Mouse (Mus musculus): Measurements from ENCODE around the gene Mpig6b. TPM values are rescaled to one million over a fixed set of nuclear protein-coding genes. Genes with fewer than 3 reads are reported as not detected.

Mpig6b gene
- polyA plus RNA-seq, 1 experiment from 2014 or later, result 0.89 TPM

DNA sequence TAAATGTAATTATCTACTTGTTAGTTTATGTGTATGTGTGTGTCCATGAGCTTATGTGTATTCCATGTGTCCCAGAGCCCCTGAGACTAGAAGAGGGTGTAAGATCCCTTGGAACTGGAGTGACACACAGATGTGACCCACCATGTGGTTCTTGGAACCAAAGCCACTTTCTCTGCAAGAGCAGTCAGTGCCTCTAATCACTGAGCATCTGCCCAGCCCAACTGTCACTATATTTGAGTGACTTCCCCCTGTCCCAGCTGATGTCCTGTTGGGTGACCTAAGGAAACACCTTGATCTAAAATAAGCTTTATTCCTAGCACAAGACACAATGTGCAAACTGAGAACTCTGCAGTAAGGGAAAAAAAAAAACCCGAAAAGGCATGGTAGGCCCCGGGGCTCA lies 37.7 kb downstream of the Mpig6b start:
- 71% methylated on average over 2 of the region's 2 CpGs for WGBS

GRCm38 (mm10) chr17:35027277-35028068 lies 38.5 kb downstream of the Mpig6b start, which contains the start of gene Sapcd1:
TSS of gene Sapcd1 (minus strand) at chr17:35028016.
- Histone ChIP-seq H3K4me1 (peaks cover 37% of the 10 kb centered on the region), H3K9me3 (no peaks in the 10 kb centered on the region), H3K9ac (peak within 1 kb of the TSS; percentile 64), H3K36me3 (no peaks in the 10 kb centered on the region), H3K27ac (peak within 1 kb of the TSS; percentile 87), H3K4me2 (peak within 1 kb of the TSS; percentile 45), H3K4me3 (peak within 1 kb of the TSS; percentile 25), H3K27me3 (no peaks in the 10 kb centered on the region)
- ATAC-seq (ENCODE audit: insufficient number of reproducible peaks, insufficient read depth, low FRiP score, low TSS enrichment, low read depth), result peak; percentile 28; the same call in 1 of the 2 replicates
- WGBS, result 33% methylated on average over 13 of the region's 13 CpGs

More for the DNA sequence above, 37.7 kb downstream of the Mpig6b start:
- Histone ChIP-seq H3K4me2 (no peak overlapping the region), H3K9ac (no peak overlapping the region), H3K27me3 (no peaks in the 10 kb centered on the region), H3K4me3 (no peak overlapping the region), H3K36me3 (no peaks in the 10 kb centered on the region), H3K9me3 (no peaks in the 10 kb centered on the region), H3K27ac (no peak overlapping the region), H3K4me1 (peaks cover 37% of the 10 kb centered on the region)
- ATAC-seq (ENCODE audit: insufficient number of reproducible peaks, insufficient read depth, low FRiP score, low TSS enrichment, low read depth), result no peak

- Histone ChIP-seq H3K27ac (peak overlapping the region; percentile 87), H3K4me3 (no peak overlapping the region), H3K27me3 (no peaks in the 10 kb centered on the region), H3K9me3 (no peaks in the 10 kb centered on the region), H3K36me3 (no peaks in the 10 kb centered on the region), H3K4me2 (peak overlapping the region; percentile 24), H3K9ac (peak overlapping the region; percentile 44; the same call in 1 of the 2 replicates), H3K4me1 (peaks cover 44% of the 10 kb centered on the region)
- no peak for ATAC-seq (ENCODE audit: insufficient number of reproducible peaks, insufficient read depth, low FRiP score, low TSS enrichment, low read depth)
- WGBS, result 77% methylated on average over 5 of the region's 5 CpGs
Measured at GRCm38 (mm10) chr17:35026206-35026605, 39.8 kb downstream of the Mpig6b start.

DNA sequence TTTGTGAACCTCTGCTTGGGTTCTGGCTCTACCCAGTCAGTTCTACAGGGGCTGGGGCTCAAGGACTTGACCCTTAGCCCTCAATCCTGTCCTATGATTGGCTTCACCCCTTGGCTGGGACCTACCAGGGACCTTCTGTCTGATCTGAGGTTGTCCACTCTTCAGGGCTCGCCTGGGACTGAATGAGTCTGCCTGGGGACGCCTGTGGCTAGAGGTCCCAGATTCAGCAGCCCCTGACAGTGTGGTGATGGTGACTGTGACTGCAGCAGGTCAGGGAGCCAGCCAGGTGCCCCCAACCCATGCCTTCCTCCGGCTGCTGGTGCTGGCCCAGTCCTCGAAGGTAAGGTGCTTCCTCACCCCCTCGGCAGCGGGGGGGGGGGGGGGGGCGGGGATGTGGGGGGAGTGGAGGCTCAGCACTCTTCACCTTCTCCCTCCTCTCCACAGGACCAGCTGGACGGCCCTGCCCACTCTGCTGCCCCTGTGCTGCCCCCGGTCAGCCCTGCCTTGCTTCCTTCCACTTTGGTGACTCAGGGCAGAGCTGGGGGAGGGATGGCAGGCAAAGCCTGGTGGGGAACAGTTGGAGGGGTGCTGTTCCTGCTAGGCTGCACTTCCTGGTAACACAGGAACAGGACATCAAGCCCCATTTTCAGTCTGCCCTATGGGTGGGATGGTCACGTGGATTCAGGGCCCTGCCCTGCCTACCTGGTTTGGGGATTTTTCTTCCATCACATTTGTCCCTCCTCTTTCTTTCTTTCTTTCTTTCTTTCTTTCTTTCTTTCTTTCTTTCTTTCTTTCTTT lies 41.1 kb downstream of the Mpig6b start:
- Histone ChIP-seq H3K4me3 (no peak overlapping the region), H3K27me3 (no peaks in the 10 kb centered on the region), H3K27ac (no peak overlapping the region), H3K9me3 (no peaks in the 10 kb centered on the region), H3K4me2 (no peak overlapping the region), H3K9ac (peak overlapping the region; percentile 44; the same call in 1 of the 2 replicates), H3K4me1 (peaks cover 48% of the 10 kb centered on the region), H3K36me3 (no peaks in the 10 kb centered on the region)
- no peak for ATAC-seq (ENCODE audit: insufficient number of reproducible peaks, insufficient read depth, low FRiP score, low TSS enrichment, low read depth)
- WGBS, result 65% methylated on average over 9 of the region's 10 CpGs

GRCm38 (mm10) chr17:35024261-35024660 lies 41.7 kb downstream of the Mpig6b start:
- whole genome bisulfite sequencing, result 72% methylated on average over 13 of the region's 13 CpGs
- Histone ChIP-seq H3K27ac (no peak overlapping the region), H3K4me2 (no peak overlapping the region), H3K27me3 (no peaks in the 10 kb centered on the region), H3K9me3 (no peaks in the 10 kb centered on the region), H3K4me3 (no peak overlapping the region), H3K4me1 (peaks cover 42% of the 10 kb centered on the region), H3K9ac (peak overlapping the region; percentile 44; the same call in 1 of the 2 replicates), H3K36me3 (no peaks in the 10 kb centered on the region)
- no peak for ATAC-seq (ENCODE audit: insufficient number of reproducible peaks, insufficient read depth, low FRiP score, low TSS enrichment, low read depth)

DNA sequence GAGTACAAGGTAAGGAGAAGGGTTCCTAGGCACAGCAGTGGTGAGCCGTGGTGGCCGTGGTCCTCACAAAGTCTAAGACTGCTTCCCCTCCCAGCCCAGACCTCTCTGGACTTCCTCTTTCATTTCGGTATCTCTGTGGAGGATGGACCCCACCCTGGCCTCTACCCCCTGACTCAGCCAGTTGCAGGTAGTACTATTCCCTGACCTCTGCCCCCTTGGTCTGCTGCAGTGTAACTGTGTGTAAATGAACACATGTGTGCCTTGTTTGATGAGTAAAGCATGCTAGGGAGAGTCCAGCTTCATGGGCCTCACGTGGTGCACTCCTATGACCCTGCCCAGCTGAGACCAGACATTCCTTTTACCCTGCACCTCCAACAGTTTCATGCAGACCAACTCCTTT lies 42.2 kb downstream of the Mpig6b start:
- H3K36me3 ChIP-seq, result no peaks in the 10 kb centered on the region
- H3K9me3 ChIP-seq, result no peaks in the 10 kb centered on the region
- H3K27me3 ChIP-seq, result no peaks in the 10 kb centered on the region
- no peak overlapping the region for H3K4me3 ChIP-seq
- no peak for ATAC-seq (ENCODE audit: insufficient number of reproducible peaks, insufficient read depth, low FRiP score, low TSS enrichment, low read depth)
- peak overlapping the region; percentile 44; the same call in 1 of the 2 replicates for H3K9ac ChIP-seq
- H3K4me1 ChIP-seq, result peaks cover 42% of the 10 kb centered on the region
- H3K4me2 ChIP-seq, result no peak overlapping the region
- no peak overlapping the region for H3K27ac ChIP-seq
- 57% methylated on average over 4 of the region's 4 CpGs for WGBS

DNA sequence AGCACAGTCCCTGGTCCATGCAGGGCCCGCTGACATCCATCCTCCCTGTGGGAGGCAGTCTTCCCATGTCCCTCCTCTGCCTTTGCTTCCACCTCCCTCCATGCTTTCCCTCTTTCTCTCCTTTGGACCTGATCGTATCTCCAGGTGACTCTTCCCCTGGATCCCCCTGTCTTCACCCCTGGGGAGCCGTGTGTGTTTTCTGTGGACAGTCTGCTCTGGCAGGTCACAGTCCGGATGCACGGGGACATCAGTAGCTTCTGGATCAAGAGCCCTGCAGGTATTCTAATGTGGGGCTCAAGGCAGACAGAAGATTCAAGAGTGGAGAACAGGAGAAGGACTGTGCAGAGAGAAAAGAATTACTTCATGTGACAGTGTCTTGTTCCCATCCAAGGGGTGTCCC lies 42.8 kb downstream of the Mpig6b start:
- no peak overlapping the region for H3K4me3 ChIP-seq
- H3K4me1 ChIP-seq, result peaks cover 42% of the 10 kb centered on the region
- no peaks in the 10 kb centered on the region for H3K27me3 ChIP-seq
- no peak overlapping the region for H3K4me2 ChIP-seq
- 0 out of 2 replicates have a peak overlapping the region, but pooled peaks have one; percentile 49 for H3K9ac ChIP-seq
- 76% methylated on average over 5 of the region's 5 CpGs for WGBS
- no peak for ATAC-seq (ENCODE audit: insufficient number of reproducible peaks, insufficient read depth, low FRiP score, low TSS enrichment, low read depth)
- H3K27ac ChIP-seq, result no peak overlapping the region
- 0 out of 2 replicates have a peak, but pooled peaks cover 4% of the 10 kb centered on the region for H3K36me3 ChIP-seq
- no peaks in the 10 kb centered on the region for H3K9me3 ChIP-seq

DNA sequence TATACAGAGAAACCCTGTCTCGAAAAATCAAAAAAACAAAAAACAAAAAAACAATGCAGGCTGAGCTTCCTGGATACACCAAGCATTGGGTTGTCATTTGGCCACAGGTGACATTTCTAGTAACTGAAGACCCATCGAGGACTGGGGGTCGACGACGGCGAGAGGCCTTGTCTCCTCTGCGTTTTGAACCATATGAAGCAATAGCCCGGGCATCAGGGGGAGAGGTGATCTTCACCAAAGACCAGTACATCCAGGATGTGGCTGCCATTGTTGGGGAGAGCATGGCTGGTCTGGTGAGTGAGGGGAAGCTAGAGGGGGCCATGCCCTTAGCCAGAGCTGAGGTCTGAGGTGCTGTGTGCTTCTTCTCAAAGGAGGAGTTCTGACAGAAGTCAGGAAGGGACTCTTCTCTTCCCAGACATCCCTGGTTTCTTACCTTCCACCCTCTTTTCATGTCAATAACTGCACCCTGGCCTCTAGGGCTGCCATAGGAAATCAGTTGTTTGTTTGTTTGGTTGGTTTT lies 43.4 kb downstream of the Mpig6b start:
- peaks cover 39% of the 10 kb centered on the region for H3K4me1 ChIP-seq
- ATAC-seq (ENCODE audit: insufficient number of reproducible peaks, insufficient read depth, low FRiP score, low TSS enrichment, low read depth), result no peak
- no peaks in the 10 kb centered on the region for H3K9me3 ChIP-seq
- no peak overlapping the region for H3K4me2 ChIP-seq
- no peak overlapping the region for H3K27ac ChIP-seq
- H3K9ac ChIP-seq, result no peak overlapping the region
- H3K4me3 ChIP-seq, result no peak overlapping the region
- 91% methylated on average over 8 of the region's 8 CpGs for WGBS
- H3K36me3 ChIP-seq, result 0 out of 2 replicates have a peak, but pooled peaks cover 6% of the 10 kb centered on the region
- no peaks in the 10 kb centered on the region for H3K27me3 ChIP-seq

DNA sequence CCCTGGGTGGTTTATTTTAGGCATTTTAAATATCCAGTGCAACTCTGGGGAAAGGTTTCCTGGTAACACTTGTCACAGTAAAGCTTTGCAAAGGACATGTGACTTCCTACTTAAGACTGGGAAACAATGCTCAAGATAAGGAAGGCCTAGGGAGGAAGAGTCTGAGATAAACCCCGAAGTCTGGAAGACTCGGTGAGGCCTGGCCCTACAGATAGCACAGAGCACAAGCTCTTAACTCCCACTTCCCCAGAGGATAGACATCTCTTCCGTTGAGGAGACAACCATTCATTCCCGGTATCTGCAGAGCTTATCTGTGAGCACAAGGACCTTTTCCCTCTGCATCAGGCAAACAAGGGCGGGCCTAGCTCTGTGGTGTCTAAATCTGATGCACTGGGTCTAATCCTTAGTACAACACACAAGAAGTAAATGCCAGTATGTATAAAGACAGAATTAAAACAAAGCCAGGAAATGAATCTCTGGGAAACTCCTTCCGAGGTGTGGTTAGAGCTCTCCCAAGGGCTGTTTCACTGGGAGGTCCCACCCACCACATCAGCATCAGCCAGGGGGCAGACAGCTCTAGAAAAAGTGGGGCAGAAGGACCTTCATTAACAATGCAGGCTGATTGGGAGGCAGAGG lies 44.0 kb downstream of the Mpig6b start:
- Histone ChIP-seq H3K4me2 (no peak overlapping the region), H3K9me3 (no peaks in the 10 kb centered on the region), H3K9ac (no peak overlapping the region), H3K27ac (peak overlapping the region; percentile 28; the same call in 1 of the 2 replicates), H3K4me1 (peaks cover 34% of the 10 kb centered on the region), H3K36me3 (peaks cover 10% of the 10 kb centered on the region), H3K27me3 (no peaks in the 10 kb centered on the region), H3K4me3 (no peak overlapping the region)
- WGBS, result 67% methylated on average over 6 of the region's 6 CpGs
- no peak for ATAC-seq (ENCODE audit: insufficient number of reproducible peaks, insufficient read depth, low FRiP score, low TSS enrichment, low read depth)

DNA sequence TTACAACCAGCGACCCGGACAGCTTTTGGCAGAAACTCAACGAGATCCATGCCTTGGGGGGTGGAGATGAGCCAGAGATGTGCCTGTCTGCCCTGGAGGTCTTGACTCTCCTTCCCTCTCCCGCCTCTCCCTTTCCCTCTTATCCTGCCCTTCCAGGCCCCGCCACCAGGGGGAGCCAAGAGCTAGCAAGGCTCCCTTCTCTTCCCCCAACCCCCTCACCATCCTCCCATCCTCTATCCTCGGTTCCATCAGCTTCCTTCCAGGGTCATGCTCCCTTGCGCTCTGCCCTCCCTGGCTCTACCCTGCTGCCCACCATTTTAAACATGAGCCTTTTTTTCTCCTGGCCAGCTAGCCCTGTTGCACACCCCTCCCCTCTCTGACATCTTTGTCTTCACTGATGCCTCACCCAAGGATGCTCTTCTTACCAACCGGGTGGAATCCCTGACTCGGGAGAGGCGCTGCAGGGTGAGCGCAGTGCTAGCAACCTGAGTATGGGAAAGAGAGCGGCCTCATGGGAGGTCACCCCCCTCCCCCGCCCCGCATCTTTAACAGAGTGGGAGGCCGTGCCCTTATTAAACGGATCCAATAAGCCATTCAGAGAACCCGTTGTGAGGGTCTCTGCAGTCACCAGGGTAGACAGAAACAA lies 44.7 kb downstream of the Mpig6b start:
- no peak for ATAC-seq (ENCODE audit: insufficient number of reproducible peaks, insufficient read depth, low FRiP score, low TSS enrichment, low read depth)
- Histone ChIP-seq H3K9ac (peak overlapping the region; percentile 47; the same call in 1 of the 2 replicates), H3K4me2 (peak overlapping the region; percentile 42), H3K9me3 (no peaks in the 10 kb centered on the region), H3K4me1 (peaks cover 34% of the 10 kb centered on the region), H3K36me3 (peaks cover 17% of the 10 kb centered on the region), H3K4me3 (no peak overlapping the region), H3K27ac (no peak overlapping the region), H3K27me3 (no peaks in the 10 kb centered on the region)
- WGBS, result 6% methylated on average over 17 of the region's 17 CpGs

DNA sequence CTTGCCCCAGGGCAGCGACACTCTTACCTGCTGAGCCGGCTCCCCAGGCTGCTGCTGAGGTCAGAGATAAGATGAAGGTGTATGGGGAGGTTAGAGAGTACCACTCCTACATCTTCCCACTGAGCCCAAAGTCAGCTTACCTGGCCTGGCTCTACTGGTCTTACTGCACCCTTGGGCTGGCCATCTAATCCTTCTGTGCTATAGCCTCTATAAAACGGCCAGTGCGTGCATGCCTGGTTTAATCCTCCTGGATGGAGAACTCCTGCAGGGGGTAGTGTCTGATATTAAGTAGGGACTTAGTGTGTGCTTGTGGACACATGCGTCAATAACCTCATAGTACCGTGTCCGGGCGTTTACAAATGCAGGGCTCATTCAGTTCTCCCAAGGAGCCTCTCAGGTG lies 45.4 kb downstream of the Mpig6b start:
- Histone ChIP-seq H3K4me1 (peaks cover 30% of the 10 kb centered on the region), H3K9me3 (no peaks in the 10 kb centered on the region), H3K27ac (no peak overlapping the region), H3K4me2 (no peak overlapping the region), H3K9ac (0 out of 2 replicates have a peak overlapping the region, but pooled peaks have one; percentile 47), H3K4me3 (no peak overlapping the region), H3K27me3 (no peaks in the 10 kb centered on the region), H3K36me3 (peaks cover 24% of the 10 kb centered on the region)
- 83% methylated on average over 8 of the region's 8 CpGs for WGBS
- ATAC-seq (ENCODE audit: insufficient number of reproducible peaks, insufficient read depth, low FRiP score, low TSS enrichment, low read depth), result no peak
